Mouse (Mus musculus) layer of hippocampus, adult 9-10 months (tissue): ENCODE data around the gene Grm8.

Source experiments
- DNase-seq: peaks from one replicate; pipeline ENCODE4 v3.0.0; 2022; ENCODE audit warnings: low spot score

Gene Grm8

DNA sequence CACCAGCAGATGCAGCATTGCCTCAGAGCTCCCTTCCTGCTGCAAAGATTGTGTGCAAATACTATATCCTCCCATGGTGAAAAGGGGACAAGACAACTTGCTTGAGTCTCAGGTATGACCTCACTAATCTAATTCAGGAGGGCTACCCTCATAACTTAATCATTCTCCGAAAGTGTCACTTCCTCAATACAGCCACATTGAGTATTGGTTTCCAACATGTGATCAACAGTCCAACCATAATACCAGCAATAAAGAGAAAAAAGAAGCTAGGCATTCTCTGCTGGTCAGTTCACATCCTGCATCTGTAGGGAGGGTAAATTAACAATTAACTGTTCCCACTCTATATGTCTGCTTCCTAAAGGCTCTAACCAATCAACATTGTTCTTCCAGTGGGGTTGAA is 94.2 kb downstream of the Grm8 start:
- DNase-seq = no peak

DNA sequence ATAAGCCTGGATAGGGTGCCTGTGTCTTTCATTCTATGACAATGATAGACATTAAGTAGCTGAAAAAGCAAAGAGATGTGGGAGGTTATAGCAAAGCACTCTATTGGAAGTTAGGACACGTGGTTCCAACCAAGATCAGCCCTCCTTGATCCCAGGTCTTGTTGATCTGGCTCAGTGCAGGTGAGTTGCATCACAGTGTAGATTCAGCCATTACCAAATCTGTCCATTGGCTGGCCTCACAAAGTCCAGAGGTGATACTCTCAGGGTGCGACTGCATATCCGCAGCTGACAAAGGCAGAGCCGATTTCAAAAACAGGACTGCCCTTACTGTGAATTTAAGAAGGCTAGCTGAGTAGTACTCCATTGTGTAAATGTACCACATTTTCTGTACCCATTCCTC is 103.0 kb downstream of the Grm8 start:
- no peak for DNase-seq

- DNase-seq = no peak
These were observed 117.3 kb downstream of the Grm8 start for GRCm38 (mm10) chr6:28017653-28018052.

DNA sequence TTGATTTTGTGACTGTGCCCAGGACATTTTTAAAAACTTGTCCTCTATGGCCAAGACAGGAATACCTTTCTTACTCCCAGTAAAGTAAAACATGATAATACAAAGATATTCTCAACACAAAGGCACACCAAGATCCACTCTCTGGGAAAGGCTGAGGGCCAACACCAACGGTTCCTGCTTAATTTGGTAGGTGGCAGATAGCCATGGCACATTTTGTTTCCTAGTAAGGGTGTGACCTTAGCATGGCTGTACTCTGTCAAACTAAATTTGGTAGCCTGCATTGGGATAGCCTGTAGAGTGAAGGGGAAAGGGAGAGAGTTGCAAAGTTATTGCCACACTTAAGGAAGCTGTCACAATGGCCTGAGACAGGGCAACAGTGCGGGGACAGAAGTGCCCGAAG is 128.0 kb downstream of the Grm8 start:
- DNase-seq = no peak

- DNase-seq = no peak
These were observed 137.7 kb downstream of the Grm8 start for GRCm38 (mm10) chr6:27997250-27997649.

- DNase-seq = no peak
These were observed 143.7 kb downstream of the Grm8 start for GRCm38 (mm10) chr6:27991241-27991640.

DNA sequence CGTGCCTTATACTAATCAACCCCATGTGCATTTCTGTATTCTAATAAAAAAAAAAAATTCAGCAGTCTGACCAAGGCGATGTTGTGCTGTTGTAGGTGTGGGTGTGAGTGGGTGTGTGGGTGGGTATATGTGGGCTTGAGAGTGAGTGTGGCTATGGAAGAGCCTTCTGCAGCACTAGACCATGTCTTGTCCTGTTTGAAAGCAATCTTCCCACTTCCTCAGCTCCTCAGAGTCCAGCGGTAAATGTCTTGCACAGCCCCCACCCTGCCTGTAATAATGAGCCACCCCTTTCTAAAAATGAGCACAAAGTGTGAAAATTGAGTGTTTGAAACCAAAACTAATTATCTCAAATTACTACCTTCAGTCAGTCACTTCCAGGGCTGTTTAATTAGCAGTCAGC is 152.4 kb downstream of the Grm8 start:
- no peak for DNase-seq

DNA sequence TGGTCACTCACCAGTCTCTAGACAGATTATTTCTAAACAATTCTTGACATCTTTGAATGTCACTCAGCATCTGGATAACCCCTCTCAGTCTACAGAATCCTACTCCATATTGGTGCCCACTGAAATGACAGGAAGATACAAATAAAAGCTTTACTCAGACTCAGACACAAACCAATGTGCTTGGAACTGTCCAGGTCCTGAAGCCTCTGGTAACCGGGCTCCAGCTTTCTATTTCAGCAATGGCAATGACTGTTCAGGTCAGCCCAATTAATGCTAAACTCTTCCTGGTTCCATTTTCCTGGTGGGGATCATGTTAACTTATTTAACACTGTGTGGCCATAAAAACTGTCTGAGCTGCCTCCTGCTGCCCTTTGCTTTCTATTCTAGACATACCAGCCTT is 153.0 kb downstream of the Grm8 start:
- DNase-seq = no peak

DNA sequence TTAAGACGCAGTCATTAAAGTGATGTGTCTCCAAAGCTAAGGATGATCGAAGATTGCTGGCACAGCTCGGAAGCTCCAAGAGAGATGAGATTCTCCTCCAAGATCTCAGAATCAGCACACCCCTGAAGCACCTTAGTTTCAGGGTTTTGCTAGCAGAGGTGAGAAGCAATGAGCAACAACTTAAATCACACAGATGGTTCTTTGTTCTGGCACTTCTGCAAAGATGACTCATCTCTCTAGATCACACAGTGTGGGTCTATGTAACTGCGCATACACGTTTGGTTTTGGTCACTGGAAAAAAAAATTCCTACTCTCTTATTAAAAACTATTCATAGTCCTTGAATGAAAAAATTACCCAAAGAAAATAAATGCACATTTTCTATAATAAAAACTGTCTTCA is 157.6 kb downstream of the Grm8 start:
- DNase-seq = no peak

DNA sequence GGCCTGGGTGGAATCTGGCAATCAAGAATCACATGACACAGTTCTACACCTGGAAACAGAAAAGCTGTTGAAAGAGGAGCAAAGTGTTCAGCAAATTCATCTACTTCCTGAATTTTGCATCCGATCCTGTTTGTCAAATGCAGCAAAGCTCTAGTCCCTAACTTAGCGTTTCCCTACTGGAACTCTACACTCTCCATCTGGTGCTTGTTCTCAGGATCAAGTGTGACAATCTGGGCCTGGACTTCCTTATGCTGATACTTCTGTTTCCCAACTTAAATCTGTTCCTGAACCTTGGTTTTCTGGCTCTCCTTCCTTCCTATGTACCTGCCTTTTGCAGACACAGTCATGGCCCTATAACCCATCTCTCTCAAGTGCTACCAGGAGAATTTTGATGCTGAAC is 166.1 kb downstream of the Grm8 start:
- DNase-seq = no peak

- no peak for DNase-seq
These were observed 167.9 kb downstream of the Grm8 start for GRCm38 (mm10) chr6:27967037-27967436.

DNA sequence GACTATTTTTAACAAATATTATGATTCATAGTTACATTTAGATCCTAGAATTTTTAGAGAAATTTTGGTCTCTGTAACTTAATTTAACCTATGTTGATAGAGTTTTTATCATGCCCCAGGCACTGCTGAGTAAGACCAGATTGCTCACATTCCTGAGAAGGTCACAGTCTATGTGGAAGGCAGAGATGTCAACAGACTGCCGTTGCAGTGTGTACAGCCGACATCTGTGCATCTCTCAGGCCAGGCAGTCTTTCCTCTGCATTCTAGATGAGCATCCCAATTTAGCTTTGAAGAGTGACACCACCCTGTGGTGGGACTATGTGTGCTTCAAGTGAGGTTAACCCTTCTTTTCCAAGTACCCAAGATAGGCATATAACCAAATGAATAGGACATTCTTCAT is 169.7 kb downstream of the Grm8 start:
- DNase-seq = no peak

DNA sequence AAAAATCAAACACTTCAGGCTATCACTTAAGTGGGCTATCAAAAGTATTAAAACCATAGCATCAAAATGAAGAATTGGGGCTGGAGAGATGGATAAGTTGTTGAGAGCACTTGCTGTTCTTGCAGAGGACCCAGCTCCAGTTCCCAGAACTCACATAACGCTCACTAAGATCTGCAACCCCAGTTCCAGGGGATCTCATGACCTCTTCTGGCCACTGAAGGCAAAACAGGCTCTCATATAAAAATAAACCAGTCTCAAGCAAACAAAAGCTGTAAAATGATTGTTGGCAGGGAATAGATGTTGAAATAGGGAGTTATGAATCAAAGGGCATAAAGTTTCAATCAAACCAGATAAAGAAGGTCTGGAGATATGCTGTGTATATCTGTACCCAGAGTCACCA is 171.1 kb downstream of the Grm8 start:
- DNase-seq = no peak

DNA sequence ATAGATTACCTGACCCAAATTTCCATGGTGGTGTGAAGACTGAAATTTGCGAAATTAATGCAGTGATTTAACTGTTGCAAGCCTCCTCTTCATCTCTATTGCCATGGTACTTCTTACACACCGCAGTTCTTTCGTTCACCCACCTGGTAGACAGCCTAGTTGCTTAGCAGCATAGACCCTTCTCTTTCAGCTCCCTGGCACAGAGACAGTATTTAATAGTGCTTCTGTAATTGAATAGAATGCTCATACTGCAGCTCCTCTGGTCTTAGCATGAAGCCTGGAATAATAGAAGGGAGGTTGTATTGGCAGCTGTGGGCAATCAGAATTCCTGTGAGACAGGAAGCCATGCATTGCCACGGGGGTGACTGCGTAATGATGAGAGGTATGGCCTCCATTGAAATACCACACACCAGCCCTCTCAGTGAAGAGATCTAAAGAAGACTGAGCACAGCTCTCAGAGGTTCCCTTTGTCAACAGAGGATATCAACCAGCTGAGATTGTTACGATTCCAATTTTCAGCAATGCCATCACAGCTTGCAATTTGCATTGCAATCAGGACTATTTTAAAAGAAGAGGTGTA is 178.6 kb downstream of the Grm8 start:
- no peak for DNase-seq

DNA sequence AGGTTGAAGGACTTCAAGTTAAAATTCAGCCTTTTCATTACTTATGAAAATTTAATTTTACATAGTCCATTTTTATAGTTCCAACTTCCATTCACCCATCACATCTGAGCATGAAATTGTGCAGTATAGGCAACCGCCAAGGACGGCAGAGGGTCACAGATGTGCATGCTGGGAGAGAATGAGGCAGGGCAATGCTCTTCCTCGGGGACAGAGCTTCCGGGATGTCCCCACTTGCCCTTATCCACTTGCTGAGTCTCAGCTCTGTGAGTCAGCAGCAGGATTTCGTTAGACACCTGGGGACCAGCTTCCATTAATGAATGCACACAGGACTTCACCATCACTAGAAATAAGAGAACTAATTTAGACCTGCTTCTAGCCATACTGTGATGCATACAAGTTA is 183.5 kb downstream of the Grm8 start:
- no peak for DNase-seq

DNA sequence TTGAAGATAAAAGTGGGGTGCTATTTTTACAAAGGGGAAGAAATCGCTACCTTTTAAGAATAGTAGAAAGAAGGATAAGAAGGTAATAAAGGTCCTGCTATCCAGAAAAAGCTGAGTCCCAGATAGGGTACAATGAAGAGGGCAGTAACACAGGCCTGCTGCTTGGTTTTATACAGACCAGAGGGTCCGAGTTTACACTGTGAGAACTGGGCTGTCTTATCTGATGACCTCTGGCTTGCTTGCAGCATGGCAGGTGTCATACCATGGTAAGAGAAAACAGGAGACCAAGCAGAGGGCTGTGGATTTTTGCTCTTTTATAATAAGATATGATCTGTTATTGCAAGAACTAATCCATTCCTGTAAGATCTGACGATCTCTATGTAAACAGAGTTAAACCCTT is 206.9 kb downstream of the Grm8 start:
- DNase-seq = no peak

DNA sequence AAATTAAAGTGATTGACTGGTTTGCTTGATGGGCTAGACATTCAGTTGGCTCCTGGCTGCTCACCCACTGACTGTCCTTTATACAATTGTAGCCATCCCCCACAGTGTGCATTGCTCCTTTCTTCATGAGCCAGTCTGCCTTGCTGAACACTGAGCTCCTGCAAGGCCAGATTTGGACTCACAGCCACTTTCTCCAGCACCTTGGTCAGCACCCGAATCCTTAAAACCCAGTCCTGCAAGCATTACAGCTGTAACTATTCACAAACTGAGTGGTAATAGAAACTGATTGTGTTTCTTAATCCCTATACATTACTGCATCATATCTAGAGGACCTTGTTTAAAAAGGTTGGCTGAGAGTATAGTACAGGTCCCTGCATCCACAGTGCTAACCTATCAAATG is 221.7 kb downstream of the Grm8 start:
- no peak for DNase-seq

DNA sequence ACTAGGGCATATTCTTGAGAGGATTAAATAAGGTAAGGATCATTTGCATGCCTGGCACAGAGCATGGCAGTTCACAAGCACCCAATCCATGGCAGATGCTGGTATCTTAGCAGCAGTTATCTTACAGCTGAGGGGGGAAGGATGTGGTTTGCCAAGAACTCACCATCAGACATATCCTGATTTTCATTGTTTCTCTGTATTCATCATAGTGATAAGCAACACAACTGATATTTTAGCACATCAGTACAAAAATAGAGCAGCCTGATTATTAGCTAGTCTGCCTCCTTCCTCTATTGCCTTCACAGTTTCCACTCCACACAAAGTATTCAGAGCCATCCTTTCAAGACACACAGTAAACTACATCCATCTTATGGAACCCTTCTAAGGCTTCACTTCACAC is 230.6 kb downstream of the Grm8 start:
- DNase-seq = no peak

DNA sequence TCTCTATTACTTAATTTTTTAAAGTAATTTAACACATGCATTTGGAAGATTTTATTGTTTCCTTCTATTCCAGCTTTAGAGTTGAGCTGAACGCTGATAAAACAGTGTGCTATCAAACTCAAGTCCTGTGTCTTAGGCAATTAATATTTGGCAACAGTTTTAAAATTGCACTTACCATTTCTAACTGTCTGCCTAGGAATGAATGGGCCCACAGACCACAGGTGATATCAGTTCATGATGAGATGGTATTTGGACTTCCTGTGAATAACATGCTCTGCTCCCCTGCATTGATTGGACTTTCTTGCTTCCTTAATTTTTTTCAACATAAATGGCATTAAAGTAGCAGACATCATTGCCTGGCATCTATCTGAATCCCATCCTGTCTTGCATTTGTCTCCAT is 232.8 kb downstream of the Grm8 start:
- no peak for DNase-seq

DNA sequence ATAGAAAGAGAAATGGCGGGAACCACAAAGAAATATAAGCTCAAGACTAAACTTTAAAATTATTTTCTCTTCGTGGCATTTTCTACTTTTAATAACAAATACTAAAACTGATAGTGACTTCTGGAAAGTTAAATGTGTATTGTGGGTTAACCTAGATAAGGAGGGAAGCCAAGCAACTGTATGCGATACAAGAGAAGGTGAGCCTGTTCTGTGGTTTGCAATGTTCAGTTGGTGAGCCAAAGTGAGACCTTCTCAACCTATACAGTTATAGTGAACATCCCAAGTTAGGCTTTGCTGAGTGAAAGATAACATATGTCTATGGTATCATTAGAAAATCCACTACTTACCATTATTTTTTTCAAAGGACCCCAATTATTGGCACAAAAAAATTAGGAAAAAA is 233.6 kb downstream of the Grm8 start:
- no peak for DNase-seq

GRCm38 (mm10) chr6:27895153-27895552 is 239.8 kb downstream of the Grm8 start:
- DNase-seq = no peak

DNA sequence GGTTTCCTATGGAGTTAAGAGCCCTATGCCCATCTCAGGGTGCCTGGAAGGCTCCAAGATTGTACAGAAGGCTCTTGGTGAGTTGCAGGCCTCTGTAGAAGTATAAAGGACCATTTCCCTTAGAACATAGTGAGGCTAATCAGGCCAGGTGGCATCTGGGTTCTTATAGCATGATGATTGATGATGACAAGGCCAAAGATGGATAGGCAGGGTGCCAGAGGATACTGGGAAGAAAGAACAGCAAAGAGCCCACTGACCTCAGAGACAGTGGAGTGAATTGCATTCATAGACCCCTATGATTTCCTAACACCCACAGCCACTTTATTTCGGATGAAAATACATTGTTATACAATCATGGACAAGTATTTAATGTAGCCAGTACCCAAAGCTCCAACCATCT is 242.1 kb downstream of the Grm8 start:
- DNase-seq = no peak

- no peak for DNase-seq
These were observed 246.6 kb downstream of the Grm8 start for GRCm38 (mm10) chr6:27888391-27888790.

GRCm38 (mm10) chr6:27887922-27888321 is 247.1 kb downstream of the Grm8 start:
- no peak for DNase-seq

GRCm38 (mm10) chr6:27885786-27886185 is 249.2 kb downstream of the Grm8 start:
- no peak for DNase-seq
